Mouse (Mus musculus) kidney, embryonic 16.5 days (tissue): ENCODE measurements around the gene Gm42372. TPM values are rescaled to one million over a fixed set of nuclear protein-coding genes. Genes with fewer than 3 reads are reported as not detected.

Experiments
- ATAC-seq: fragments of 200-750 bp; cut with Nextera tagmentation; 2 replicates; pipeline ENCODE4 v1.8.0; 2017; ENCODE audit warnings: moderate TSS enrichment; ENCODE audit not compliant: low FRiP score, low TSS enrichment
- H3K27ac ChIP-seq: fragments of 300-500 bp; sonication (generic); 2 replicates; pipeline ENCODE4 v1.5.1; 2014; ENCODE audit warnings: low read length
- H3K27me3 ChIP-seq: fragments of 300-500 bp; sonication (generic); 2 replicates; pipeline ENCODE4 v1.6.1; 2014; ENCODE audit warnings: low read length, control low read depth, mixed read lengths; ENCODE audit not compliant: insufficient read depth
- H3K36me3 ChIP-seq: fragments of 300-500 bp; sonication (generic); 2 replicates; pipeline ENCODE4 v1.6.1; 2014; ENCODE audit warnings: low read length, control low read depth, mixed read lengths; ENCODE audit not compliant: insufficient read depth
- H3K4me1 ChIP-seq: fragments of 300-500 bp; sonication (generic); 2 replicates; pipeline ENCODE4 v1.6.1; 2014; ENCODE audit warnings: low read length, control low read depth, mixed read lengths; ENCODE audit not compliant: insufficient read depth
- H3K4me2 ChIP-seq: fragments of 300-500 bp; sonication (generic); replicated peaks from 2 replicates; pipeline ENCODE4 v1.6.1; 2014; ENCODE audit warnings: low read depth, low read length
- H3K4me3 ChIP-seq: fragments of 300-500 bp; sonication (generic); 2 replicates; pipeline ENCODE4 v1.5.1; 2014; ENCODE audit warnings: mild to moderate bottlenecking, low read length
- H3K9ac ChIP-seq: fragments of 300-500 bp; sonication (generic); replicated peaks from 2 replicates; pipeline ENCODE4 v1.6.1; 2014; ENCODE audit warnings: low read length
- H3K9me3 ChIP-seq: fragments of 300-500 bp; sonication (generic); 2 replicates; pipeline ENCODE4 v1.6.1; 2016; ENCODE audit warnings: low read length, control low read depth
- WGBS: fragments of 180-500 bp; shearing (Covaris S2); extraction: QIAGEN DNeasy Blood & Tissue Kit; methylation state at CpG from one replicate; pipeline ENCODE4 v1.1.7; 2014; 5-methylcytosine and 5-hydroxymethylcytosine counted together
- polyA plus RNA-seq: library from polyadenylated mRNA; unstranded; fragments of >200 nt; fragmentation: Nextera tagmentation; extraction: Ambion mirVana; gene quantifications from 2 replicates; pipeline ENCODE4 v1.2.1, GENCODE M21; 2015

The Gm42372 gene
- polyA plus RNA-seq, 1 experiment from 2014 or later: 0.20 TPM

GRCm38 (mm10) chr7:16988405-16988804, 5.5 kb downstream of the Gm42372 start:
- no peak for ATAC-seq
- WGBS: 30% methylated on average over 3 of the region's 3 CpGs
- peak overlapping the region; percentile 39; the same call in 1 of the 2 replicates for H3K27ac ChIP-seq
- no peak overlapping the region for H3K9ac ChIP-seq
- H3K4me2 ChIP-seq: no peak overlapping the region
- H3K27me3 ChIP-seq: no peaks in the 10 kb centered on the region
- H3K4me1 ChIP-seq: peaks cover 31% of the 10 kb centered on the region
- no peak overlapping the region for H3K4me3 ChIP-seq
- no peaks in the 10 kb centered on the region for H3K9me3 ChIP-seq
- H3K36me3 ChIP-seq: no peaks in the 10 kb centered on the region

DNA sequence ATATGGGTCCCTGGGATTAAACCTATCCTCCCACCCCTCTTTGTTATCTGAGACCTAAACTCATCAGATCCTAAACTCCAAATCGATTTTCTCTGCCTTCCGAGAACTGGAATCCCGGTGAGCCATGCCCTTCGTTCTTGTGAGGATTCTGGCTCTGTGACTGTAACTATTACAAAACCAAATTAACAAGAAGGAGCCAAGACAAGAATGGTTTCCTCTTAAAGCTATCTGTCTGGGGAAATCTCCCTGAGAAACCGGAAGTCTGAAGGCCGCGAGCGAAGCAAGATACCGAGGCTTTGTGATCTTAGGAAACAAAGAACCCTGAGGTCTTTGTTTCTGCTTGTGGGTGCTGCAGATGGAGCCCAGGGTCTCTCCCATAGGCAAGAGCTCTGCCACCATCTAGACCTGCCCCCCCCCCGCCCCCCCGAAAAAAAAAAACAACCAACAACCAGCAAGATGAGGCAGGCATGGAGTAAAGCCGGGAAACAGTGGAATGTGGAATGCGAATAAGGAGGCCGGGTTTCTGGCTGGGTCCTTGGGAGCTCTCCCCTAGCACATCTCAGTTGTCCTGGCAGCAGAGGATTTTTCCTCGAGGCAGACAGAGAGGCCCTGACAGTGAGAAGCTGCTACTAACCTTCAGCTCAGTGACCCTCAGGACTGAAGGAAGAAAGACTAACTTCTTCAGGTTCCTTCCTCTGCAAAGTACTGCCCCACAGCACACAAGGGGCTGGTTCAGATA, 7.3 kb downstream of the Gm42372 start:
- 31% methylated on average over 15 of the region's 15 CpGs for WGBS
- peak overlapping the region; percentile 25; the same call in 1 of the 2 replicates for H3K4me2 ChIP-seq

DNA sequence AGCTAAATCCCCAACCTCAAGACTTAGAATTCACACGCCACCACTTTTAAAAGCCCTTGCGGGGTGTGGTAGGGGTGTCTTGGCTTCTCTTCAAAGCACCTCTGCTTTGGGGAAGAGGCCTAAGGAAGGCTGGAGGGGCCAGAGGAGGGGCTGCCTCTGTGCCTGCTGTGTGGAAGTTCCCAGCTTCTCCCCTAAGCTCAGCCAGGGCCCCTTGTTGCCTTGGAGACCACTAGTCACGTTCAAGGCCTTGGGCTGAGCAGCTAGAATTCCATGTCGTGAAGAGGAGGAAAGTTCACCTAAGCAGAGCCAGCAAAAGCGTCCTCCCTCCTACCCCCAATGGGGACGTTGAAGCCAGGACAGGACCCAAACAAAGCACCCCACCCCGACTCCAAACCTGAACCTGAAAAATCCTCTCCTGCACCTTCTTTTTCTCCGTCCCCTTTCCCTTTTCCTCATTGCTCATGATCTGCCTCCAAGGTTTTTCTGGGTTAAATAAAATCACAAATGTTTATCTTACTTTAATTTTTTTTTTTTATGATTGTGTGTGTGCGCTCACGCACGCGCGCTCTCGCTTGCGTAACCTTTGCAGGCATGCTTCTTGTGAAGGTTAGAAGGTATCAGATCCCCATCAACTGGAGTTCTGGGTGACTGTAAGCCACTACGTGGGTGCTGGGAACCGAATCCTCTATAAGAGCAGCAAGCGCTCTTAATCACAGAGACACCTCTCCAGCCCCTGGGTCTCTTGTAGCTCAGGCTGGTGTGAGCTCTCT, 9.0 kb downstream of the Gm42372 start:
- no peak overlapping the region for H3K4me3 ChIP-seq
- peak; percentile 85 for ATAC-seq
- H3K36me3 ChIP-seq: no peaks in the 10 kb centered on the region
- H3K27ac ChIP-seq: peak overlapping the region; percentile 98
- H3K9ac ChIP-seq: peak overlapping the region; percentile 53
- H3K4me2 ChIP-seq: peak overlapping the region; percentile 37
- H3K27me3 ChIP-seq: no peaks in the 10 kb centered on the region
- H3K4me1 ChIP-seq: peaks cover 52% of the 10 kb centered on the region
- no peaks in the 10 kb centered on the region for H3K9me3 ChIP-seq
- 27% methylated on average over 18 of the region's 18 CpGs for WGBS

More for the DNA sequence above, 7.3 kb downstream of the Gm42372 start:
- Histone ChIP-seq H3K9ac (peak overlapping the region; percentile 45; the same call in 1 of the 2 replicates), H3K4me1 (peaks cover 36% of the 10 kb centered on the region), H3K27ac (peak overlapping the region; percentile 98), H3K9me3 (no peaks in the 10 kb centered on the region), H3K27me3 (no peaks in the 10 kb centered on the region), H3K4me3 (no peak overlapping the region), H3K36me3 (no peaks in the 10 kb centered on the region)
- no peak for ATAC-seq

GRCm38 (mm10) chr7:16992451-16992807, 9.5 kb downstream of the Gm42372 start, which contains the start of gene Ccdc8:
Gene Ccdc8, plus strand, starts transcription at chr7:16992708.
- ATAC-seq: no peak
- H3K4me3 ChIP-seq: peak within 1 kb of the TSS; percentile 84
- WGBS: 90% methylated on average over 5 of the region's 5 CpGs
- H3K9ac ChIP-seq: peak within 1 kb of the TSS; percentile 53
- H3K27ac ChIP-seq: peak within 1 kb of the TSS; percentile 98
- H3K27me3 ChIP-seq: no peaks in the 10 kb centered on the region
- no peaks in the 10 kb centered on the region for H3K9me3 ChIP-seq
- H3K36me3 ChIP-seq: peaks cover 5% of the 10 kb centered on the region; the same call in 1 of the 2 replicates
- peak within 1 kb of the TSS; percentile 81 for H3K4me2 ChIP-seq
- peaks cover 53% of the 10 kb centered on the region for H3K4me1 ChIP-seq

- Histone ChIP-seq H3K9me3 (no peaks in the 10 kb centered on the region), H3K27ac (peak overlapping the region; percentile 92), H3K4me1 (peaks cover 51% of the 10 kb centered on the region), H3K4me3 (peak overlapping the region; percentile 84), H3K9ac (peak overlapping the region; percentile 86), H3K27me3 (no peaks in the 10 kb centered on the region), H3K36me3 (peaks cover 15% of the 10 kb centered on the region), H3K4me2 (peak overlapping the region; percentile 81)
- under 1% methylated on average over 27 of the region's 27 CpGs for WGBS
- peak; percentile 94 for ATAC-seq
Observed at GRCm38 (mm10) chr7:16993651-16994399, 10.9 kb downstream of the Gm42372 start.

- ATAC-seq: no peak
- Histone ChIP-seq H3K4me1 (peaks cover 51% of the 10 kb centered on the region), H3K9me3 (no peaks in the 10 kb centered on the region), H3K27ac (peak overlapping the region; percentile 92), H3K27me3 (no peaks in the 10 kb centered on the region), H3K4me3 (peak overlapping the region; percentile 84), H3K36me3 (peaks cover 15% of the 10 kb centered on the region), H3K9ac (peak overlapping the region; percentile 86), H3K4me2 (peak overlapping the region; percentile 81)
- under 1% methylated on average over 20 of the region's 20 CpGs for WGBS
Observed at GRCm38 (mm10) chr7:16994400-16994799, 11.5 kb downstream of the Gm42372 start.

DNA sequence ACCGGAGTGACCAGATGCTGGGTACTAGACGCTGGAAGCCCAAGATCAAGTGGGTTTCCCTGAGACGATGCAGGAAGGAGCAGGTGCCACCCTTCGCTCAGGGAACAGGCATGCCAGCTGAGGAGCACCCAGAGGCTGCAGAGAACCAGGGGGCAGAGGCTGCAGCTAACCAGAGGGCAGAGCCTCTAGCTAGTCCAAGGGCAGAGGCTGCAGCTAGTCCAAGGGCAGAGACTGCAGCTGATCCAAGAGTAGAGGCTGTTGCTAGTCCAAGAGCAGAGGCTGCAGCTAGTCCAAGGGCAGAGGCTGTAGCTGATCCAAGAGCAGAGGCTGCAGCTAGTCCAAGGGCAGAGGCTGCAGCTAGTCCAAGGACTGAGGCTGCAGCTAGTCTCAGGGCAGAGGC, 12.5 kb downstream of the Gm42372 start:
- no peaks in the 10 kb centered on the region for H3K27me3 ChIP-seq
- H3K4me3 ChIP-seq: peak overlapping the region; percentile 84
- WGBS: 63% methylated on average over 4 of the region's 4 CpGs
- H3K9ac ChIP-seq: peak overlapping the region; percentile 86
- peak overlapping the region; percentile 81 for H3K4me2 ChIP-seq
- H3K9me3 ChIP-seq: no peaks in the 10 kb centered on the region
- no peak for ATAC-seq
- H3K4me1 ChIP-seq: peaks cover 43% of the 10 kb centered on the region
- peaks cover 22% of the 10 kb centered on the region for H3K36me3 ChIP-seq
- peak overlapping the region; percentile 1; the same call in 1 of the 2 replicates for H3K27ac ChIP-seq

- ATAC-seq: no peak
- no peak overlapping the region for H3K27ac ChIP-seq
- no peaks in the 10 kb centered on the region for H3K27me3 ChIP-seq
- no peak overlapping the region for H3K4me3 ChIP-seq
- 76% methylated on average over 4 of the region's 4 CpGs for WGBS
- H3K9ac ChIP-seq: no peak overlapping the region
- no peaks in the 10 kb centered on the region for H3K9me3 ChIP-seq
- H3K4me1 ChIP-seq: peaks cover 25% of the 10 kb centered on the region
- H3K4me2 ChIP-seq: no peak overlapping the region
- H3K36me3 ChIP-seq: peaks cover 35% of the 10 kb centered on the region
Observed at GRCm38 (mm10) chr7:16999233-16999632, 16.3 kb downstream of the Gm42372 start.

DNA sequence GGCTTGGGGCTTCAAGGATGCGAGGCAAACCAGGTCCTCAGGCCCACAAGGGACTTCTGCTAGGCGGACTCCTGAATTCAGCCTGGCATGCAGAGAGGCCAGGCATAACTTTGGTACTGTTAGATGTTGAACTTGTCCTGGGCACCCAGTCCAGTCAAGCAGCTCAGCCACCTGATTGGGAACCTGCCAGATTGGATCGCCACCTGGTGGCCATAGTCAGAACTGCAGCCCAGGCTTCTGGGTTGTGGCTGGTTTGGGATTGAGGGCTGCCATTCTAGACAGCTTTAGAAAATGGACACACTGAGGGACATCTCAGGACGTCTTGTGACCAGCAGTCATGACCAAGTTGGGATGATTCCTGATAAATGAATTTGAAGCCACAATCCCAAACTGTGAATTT, 16.8 kb downstream of the Gm42372 start:
- peaks cover 35% of the 10 kb centered on the region for H3K36me3 ChIP-seq
- no peaks in the 10 kb centered on the region for H3K9me3 ChIP-seq
- H3K4me2 ChIP-seq: no peak overlapping the region
- peaks cover 25% of the 10 kb centered on the region for H3K4me1 ChIP-seq
- no peak overlapping the region for H3K4me3 ChIP-seq
- H3K27ac ChIP-seq: no peak overlapping the region
- WGBS: 28% methylated on average over 4 of the region's 4 CpGs
- ATAC-seq: no peak
- H3K9ac ChIP-seq: no peak overlapping the region
- no peaks in the 10 kb centered on the region for H3K27me3 ChIP-seq
